Mouse (Mus musculus): ENCODE results near the gene Grb2. TPM values are rescaled to one million over a fixed set of nuclear protein-coding genes. Genes with fewer than 3 reads are reported as not detected.

The Grb2 gene
- polyA plus RNA-seq, 1 experiment from 2014 or later: 40.4 TPM

GRCm38 (mm10) chr11:115632247-115632646 lies 76.2 kb downstream of the Grb2 start:
- ATAC-seq (no peak), DNase-seq (no peak)
- Histone ChIP-seq H3K9ac (replicated peaks) (no peak overlapping the region), H3K4me1 (ENCODE audit: insufficient read depth) (peaks cover 7% of the 10 kb centered on the region), H3K4me3 (ENCODE audit: low read depth, low read length) (no peak overlapping the region), H3K36me3 (replicated peaks; ENCODE audit: insufficient read depth, low read length) (no peaks in the 10 kb centered on the region), H3K27ac (ENCODE audit: low read depth) (no peak overlapping the region), H3K27me3 (ENCODE audit: insufficient read depth, low read length) (no peaks in the 10 kb centered on the region), H3K9me3 (ENCODE audit: low read length) (no peaks in the 10 kb centered on the region), H3K4me2 (ENCODE audit: low read depth, low read length) (no peak overlapping the region)
- TF ChIP-seq EP300 (IDR thresholded peaks at IDR 0.05; ENCODE audit: low read depth) (no peak), CTCF (IDR thresholded peaks at IDR 0.05; ENCODE audit: low read depth) (no peak)
- WGBS (ENCODE audit: insufficient replicate concordance): 78% methylated on average over 7 of the region's 7 CpGs

GRCm38 (mm10) chr11:115631505-115631890 lies 76.9 kb downstream of the Grb2 start:
- Histone ChIP-seq H3K4me3 (ENCODE audit: low read depth, low read length) (0 out of 2 replicates have a peak overlapping the region, but pooled peaks have one; percentile 17), H3K36me3 (replicated peaks; ENCODE audit: insufficient read depth, low read length) (no peaks in the 10 kb centered on the region), H3K4me1 (ENCODE audit: insufficient read depth) (peaks cover 13% of the 10 kb centered on the region), H3K9ac (replicated peaks) (0 out of 2 replicates have a peak overlapping the region, but pooled peaks have one; percentile 11), H3K27me3 (ENCODE audit: insufficient read depth, low read length) (no peaks in the 10 kb centered on the region), H3K27ac (ENCODE audit: low read depth) (peak overlapping the region; percentile 70), H3K9me3 (ENCODE audit: low read length) (no peaks in the 10 kb centered on the region), H3K4me2 (ENCODE audit: low read depth, low read length) (peak overlapping the region; percentile 55)
- peak; percentile 54 for DNase-seq
- peak; percentile 81 for TF ChIP-seq CTCF (IDR thresholded peaks at IDR 0.05; ENCODE audit: low read depth)
- TF ChIP-seq EP300 (IDR thresholded peaks at IDR 0.05; ENCODE audit: low read depth): no peak
- 20% methylated on average over 3 of the region's 3 CpGs for WGBS (ENCODE audit: insufficient replicate concordance)
- no peak for ATAC-seq

- Histone ChIP-seq H3K36me3 (replicated peaks; ENCODE audit: insufficient read depth, low read length) (no peaks in the 10 kb centered on the region), H3K27ac (ENCODE audit: low read depth) (peak overlapping the region; percentile 70), H3K27me3 (ENCODE audit: insufficient read depth, low read length) (no peaks in the 10 kb centered on the region), H3K9ac (replicated peaks) (0 out of 2 replicates have a peak overlapping the region, but pooled peaks have one; percentile 11), H3K4me3 (ENCODE audit: low read depth, low read length) (0 out of 2 replicates have a peak overlapping the region, but pooled peaks have one; percentile 17), H3K9me3 (ENCODE audit: low read length) (no peaks in the 10 kb centered on the region), H3K4me1 (ENCODE audit: insufficient read depth) (peaks cover 13% of the 10 kb centered on the region), H3K4me2 (ENCODE audit: low read depth, low read length) (peak overlapping the region; percentile 55)
- DNase-seq (peak; percentile 63), ATAC-seq (no peak)
- TF ChIP-seq EP300 (IDR thresholded peaks at IDR 0.05; ENCODE audit: low read depth): no peak
- 40% methylated on average over 16 of the region's 16 CpGs for WGBS (ENCODE audit: insufficient replicate concordance)
Measured at GRCm38 (mm10) chr11:115630532-115631504, 77.6 kb downstream of the Grb2 start.

- H3K4me2 ChIP-seq (ENCODE audit: low read depth, low read length): no peak overlapping the region
- H3K9me3 ChIP-seq (ENCODE audit: low read length): no peaks in the 10 kb centered on the region
- peaks cover 13% of the 10 kb centered on the region for H3K4me1 ChIP-seq (ENCODE audit: insufficient read depth)
- H3K27me3 ChIP-seq (ENCODE audit: insufficient read depth, low read length): no peaks in the 10 kb centered on the region
- no peak for TF ChIP-seq EP300 (IDR thresholded peaks at IDR 0.05; ENCODE audit: low read depth)
- TF ChIP-seq CTCF (IDR thresholded peaks at IDR 0.05; ENCODE audit: low read depth): no peak
- H3K27ac ChIP-seq (ENCODE audit: low read depth): peak overlapping the region; percentile 11; the same call in 1 of the 2 replicates
- ATAC-seq (no peak), DNase-seq (no peak)
- no peak overlapping the region for H3K4me3 ChIP-seq (ENCODE audit: low read depth, low read length)
- H3K36me3 ChIP-seq (replicated peaks; ENCODE audit: insufficient read depth, low read length): no peaks in the 10 kb centered on the region
- no peak overlapping the region for H3K9ac ChIP-seq (replicated peaks)
- 78% methylated on average over 13 of the region's 13 CpGs for WGBS (ENCODE audit: insufficient replicate concordance)
Measured at GRCm38 (mm10) chr11:115629734-115630531, 78.5 kb downstream of the Grb2 start.

- ATAC-seq (peak; percentile 6), DNase-seq (no peak)
- no peaks in the 10 kb centered on the region for H3K27me3 ChIP-seq (ENCODE audit: insufficient read depth, low read length)
- peak overlapping the region; percentile 84 for H3K4me3 ChIP-seq (ENCODE audit: low read depth, low read length)
- TF ChIP-seq EP300 (IDR thresholded peaks at IDR 0.05; ENCODE audit: low read depth) (no peak), CTCF (IDR thresholded peaks at IDR 0.05; ENCODE audit: low read depth) (no peak)
- H3K27ac ChIP-seq (ENCODE audit: low read depth): peak overlapping the region; percentile 39; the same call in 1 of the 2 replicates
- peaks cover 13% of the 10 kb centered on the region for H3K4me1 ChIP-seq (ENCODE audit: insufficient read depth)
- H3K9me3 ChIP-seq (ENCODE audit: low read length): no peaks in the 10 kb centered on the region
- peak overlapping the region; percentile 46 for H3K9ac ChIP-seq (replicated peaks)
- H3K36me3 ChIP-seq (replicated peaks; ENCODE audit: insufficient read depth, low read length): peaks cover 3% of the 10 kb centered on the region; the same call in 1 of the 2 replicates
- peak overlapping the region; percentile 95 for H3K4me2 ChIP-seq (ENCODE audit: low read depth, low read length)
- 43% methylated on average over 12 of the region's 13 CpGs for WGBS (ENCODE audit: insufficient replicate concordance)
Measured at GRCm38 (mm10) chr11:115628465-115629101, 79.8 kb downstream of the Grb2 start.

Data from liver, postnatal 0 days (tissue).